Mouse (Mus musculus): ENCODE results near the gene Elf2.

DNA sequence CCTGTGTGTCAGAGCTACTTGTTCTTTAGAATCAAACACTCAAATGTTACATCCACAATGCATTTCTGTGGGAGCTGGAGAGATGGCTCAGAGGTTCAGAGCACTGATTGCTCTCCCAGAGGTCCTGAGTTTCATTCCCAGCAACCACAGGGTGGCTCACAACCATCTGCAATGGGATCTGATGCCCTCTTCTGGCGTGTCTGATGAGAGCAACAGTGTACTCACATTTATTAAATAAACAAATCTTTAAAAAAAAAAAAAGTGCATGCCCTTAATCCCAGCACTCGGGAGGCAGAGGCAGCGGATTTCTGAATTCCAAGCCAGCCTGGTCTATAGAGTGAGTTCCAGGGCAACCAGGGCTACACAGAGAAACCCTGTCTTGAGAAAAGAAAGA lies 13.6 kb upstream of the Elf2 start:
- no peak for TF ChIP-seq CTCF (IDR thresholded peaks at IDR 0.05; ENCODE audit: insufficient read depth, low read length)
- no peak for TF ChIP-seq POLR2A (IDR thresholded peaks at IDR 0.05; ENCODE audit: borderline replicate concordance, extremely low read depth, low read depth, low read length)
